Mouse (Mus musculus): Measurements from ENCODE around the gene Clpx.

GRCm38 (mm10) chr9:65353251-65353650 is 59.2 kb downstream of the Clpx start:
- TF ChIP-seq CTCF (IDR thresholded peaks at IDR 0.05; ENCODE audit: low read depth, low read length) (no peak), TAL1 (conservative IDR thresholded peaks at IDR 0.05; ENCODE audit: low read depth, low read length) (no peak), GATA1 (IDR thresholded peaks at IDR 0.05; ENCODE audit: borderline replicate concordance, low read length) (no peak)
